Mouse (Mus musculus): ENCODE data around the gene Rnf217. TPM values are rescaled to one million over a fixed set of nuclear protein-coding genes. Genes with fewer than 3 reads are reported as not detected.

Gene Rnf217
- 0.12 TPM for total RNA-seq (2023)

DNA sequence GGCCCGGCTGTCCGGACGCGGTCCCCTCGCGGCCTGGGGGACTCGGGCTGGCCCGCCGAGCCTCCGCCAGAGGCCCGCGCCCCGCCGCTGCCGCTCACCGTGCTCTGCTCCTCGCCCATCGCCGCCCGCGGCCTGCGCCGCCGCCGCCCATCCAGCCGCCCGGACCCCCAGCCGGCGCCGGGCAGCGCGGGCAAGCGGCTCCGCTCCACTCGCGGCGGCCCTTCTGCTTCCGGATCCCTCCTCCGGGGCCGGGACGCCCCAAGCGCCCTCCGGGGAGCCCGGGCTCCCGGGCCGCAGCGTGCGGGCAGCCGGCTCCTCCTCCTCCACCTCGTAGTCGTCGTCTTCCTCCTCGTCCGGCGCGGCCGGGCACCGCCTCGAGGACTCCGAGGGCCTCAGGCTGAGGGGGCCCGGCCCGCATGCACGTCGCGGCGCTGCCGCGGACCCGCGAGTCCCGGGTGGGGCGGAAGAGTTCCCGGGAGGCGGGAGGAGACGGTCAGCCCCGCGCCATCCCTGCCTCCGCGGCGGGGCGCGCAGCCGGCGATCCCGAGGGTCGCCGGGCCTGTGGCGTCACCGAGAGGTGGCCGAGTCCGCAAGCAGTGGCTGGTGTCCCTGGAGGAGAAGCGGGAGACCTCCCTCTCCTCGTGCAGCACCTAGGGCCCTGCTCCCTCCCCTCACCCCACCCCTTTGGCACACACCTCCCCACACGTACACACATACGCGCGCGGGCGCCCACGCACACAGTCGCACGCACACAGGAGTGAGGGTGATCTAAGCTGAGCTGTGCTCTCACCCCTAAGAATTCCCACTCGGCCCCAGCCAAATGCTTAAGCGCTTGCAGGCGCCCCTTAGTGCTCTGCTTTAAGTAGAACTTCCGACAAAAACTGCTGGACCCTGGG lies at the start of gene Rnf217:
Gene Rnf217 (minus strand): TSS at position 119 of the 896 bp plus-strand sequence.

DNA sequence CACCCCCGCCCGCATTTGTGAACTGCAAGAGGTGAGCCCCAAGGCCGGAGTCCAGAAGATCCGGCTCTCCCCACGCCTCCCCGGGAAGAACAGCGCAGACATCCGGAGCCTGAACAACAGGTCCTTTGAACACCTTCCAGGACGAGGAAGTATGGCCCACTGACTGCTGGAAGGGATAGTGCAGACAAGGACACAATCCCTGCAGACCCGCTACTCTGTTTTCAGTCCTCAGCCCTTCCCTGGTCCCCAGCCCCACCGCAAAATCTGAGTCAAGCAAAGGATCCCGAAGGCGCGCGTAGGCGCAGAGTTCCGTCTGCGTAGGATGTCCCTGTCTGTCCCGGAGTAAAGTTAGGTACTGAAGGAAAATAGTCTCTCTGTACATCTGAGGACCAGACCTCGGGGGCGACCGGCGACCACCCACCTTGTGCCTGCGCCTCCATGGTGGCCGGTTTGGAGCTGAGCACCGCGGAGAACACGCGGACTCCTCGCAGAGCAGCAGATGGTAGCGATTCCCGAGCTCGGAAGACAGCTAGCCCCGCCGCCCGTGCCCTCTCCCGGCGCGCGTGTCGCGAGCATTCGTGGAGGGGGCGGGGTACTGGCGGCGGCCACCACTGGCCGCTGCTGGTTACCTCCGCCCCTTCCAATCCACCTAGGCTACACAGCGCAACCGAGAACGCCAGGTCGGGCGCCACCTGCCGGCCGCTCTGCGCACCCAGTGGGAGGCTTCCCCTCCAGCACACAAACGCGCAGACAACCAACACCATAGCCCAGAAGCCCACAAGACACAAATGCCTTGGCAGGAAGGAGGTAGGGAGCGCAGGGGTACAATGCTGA lies 163.5 kb downstream of the Rnf217 start, which contains the start of gene Tpd52l1:
Gene Tpd52l1 (minus strand): TSS at position 668 of the 834 bp plus-strand sequence.

Other genes with a start within 250 kb of the Rnf217 start
- gene Tpd52l1, start 163.2 kb downstream of the Rnf217 start, total RNA-seq (2023) = not detected